Mouse (Mus musculus): ENCODE results near the gene Fam216b. TPM values are rescaled to one million over a fixed set of nuclear protein-coding genes. Genes with fewer than 3 reads are reported as not detected.

The Fam216b gene
- total and polyA plus RNA-seq, 3 experiments: not detected

GRCm38 (mm10) chr14:78060609-78060951 is 28.2 kb downstream of the Fam216b start:
- no peaks in the 10 kb centered on the region for H3K9me3 ChIP-seq (replicated peaks; ENCODE audit: insufficient read depth, low read length)
- H3K9ac ChIP-seq (ENCODE audit: control insufficient read depth, low read depth, low read length, poor library complexity, severe bottlenecking): no peak overlapping the region
- no peaks in the 10 kb centered on the region for H3K36me3 ChIP-seq (ENCODE audit: control insufficient read depth in 1 of 2, insufficient read depth in 2 of 2, low read length in 2 of 2)
- no peak for DNase-seq (ENCODE audit: low read depth, low spot score)
- no peak overlapping the region for H3K4me3 ChIP-seq (ENCODE audit: control insufficient read depth in 1 of 2, insufficient read depth in 1 of 2, low read depth in 2 of 2, low read length in 2 of 2)
- no peak for TF ChIP-seq MEF2A (IDR thresholded peaks at IDR 0.05; ENCODE audit: extremely low read depth, insufficient replicate concordance, low read depth, low read length, poor library complexity, severe bottlenecking)
- TF ChIP-seq SMC3 (IDR thresholded peaks at IDR 0.05; ENCODE audit: low read depth, low read length): no peak
- TF ChIP-seq ZNF384 (IDR thresholded peaks at IDR 0.05; ENCODE audit: low read depth, low read length): no peak
- no peaks in the 10 kb centered on the region for H3K27me3 ChIP-seq (ENCODE audit: control insufficient read depth in 1 of 2, insufficient read depth in 2 of 2, low read length in 2 of 2)
- no peaks in the 10 kb centered on the region for H3K4me1 ChIP-seq (ENCODE audit: control insufficient read depth in 1 of 2, insufficient read depth in 2 of 2, low read length in 2 of 2)
- no peak overlapping the region for H3K27ac ChIP-seq (ENCODE audit: control insufficient read depth, low read depth, low read length)
- no peaks in the 10 kb centered on the region for H3K79me2 ChIP-seq (ENCODE audit: control insufficient read depth, insufficient read depth, low read length, poor library complexity)

DNA sequence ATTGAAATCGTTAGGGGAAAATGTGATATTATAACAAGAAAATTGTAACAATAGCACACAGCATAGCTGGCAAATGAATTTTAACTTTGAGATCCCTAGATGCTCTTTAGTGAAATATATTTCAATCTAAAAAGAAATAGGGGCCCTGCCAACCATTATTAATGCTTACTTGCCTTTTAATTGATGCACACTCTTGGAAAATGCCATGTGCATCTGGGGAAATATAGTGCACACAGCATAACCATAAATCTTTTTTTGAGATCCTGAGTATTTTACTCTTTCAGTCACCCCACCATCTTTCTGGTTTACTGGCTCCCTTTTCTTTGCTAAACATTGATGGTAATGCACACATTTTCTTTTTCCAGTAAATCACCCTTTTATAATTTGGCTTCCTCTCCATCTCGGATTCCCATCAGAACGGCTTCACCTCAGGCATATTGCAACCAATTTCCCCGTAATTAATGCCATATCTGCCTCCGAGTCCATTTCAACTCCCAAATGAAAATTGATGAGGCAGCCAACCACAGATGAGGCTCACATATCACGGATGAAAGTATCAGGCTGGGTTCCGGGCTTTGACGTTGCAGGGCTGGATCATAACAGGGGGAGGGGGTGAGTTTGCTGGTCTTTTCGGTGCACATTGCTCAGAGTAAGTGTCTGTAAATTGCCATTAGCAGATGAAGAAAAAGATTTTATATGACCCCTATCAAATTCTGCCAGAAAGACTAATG is 28.8 kb downstream of the Fam216b start:
- Histone ChIP-seq H3K27me3 (ENCODE audit: control insufficient read depth in 1 of 2, insufficient read depth in 2 of 2, low read length in 2 of 2) (no peaks in the 10 kb centered on the region), H3K4me3 (ENCODE audit: control insufficient read depth in 1 of 2, insufficient read depth in 1 of 2, low read depth in 2 of 2, low read length in 2 of 2) (no peak overlapping the region), H3K9ac (ENCODE audit: control insufficient read depth, low read depth, low read length, poor library complexity, severe bottlenecking) (no peak overlapping the region), H3K4me1 (ENCODE audit: control insufficient read depth in 1 of 2, insufficient read depth in 2 of 2, low read length in 2 of 2) (no peaks in the 10 kb centered on the region), H3K9me3 (replicated peaks; ENCODE audit: insufficient read depth, low read length) (no peaks in the 10 kb centered on the region), H3K27ac (ENCODE audit: control insufficient read depth, low read depth, low read length) (no peak overlapping the region), H3K36me3 (ENCODE audit: control insufficient read depth in 1 of 2, insufficient read depth in 2 of 2, low read length in 2 of 2) (no peaks in the 10 kb centered on the region), H3K79me2 (ENCODE audit: control insufficient read depth, insufficient read depth, low read length, poor library complexity) (no peaks in the 10 kb centered on the region)
- TF ChIP-seq ELF1 (IDR thresholded peaks at IDR 0.05; ENCODE audit: low read depth, low read length): no peak
- TF ChIP-seq ETS1 (IDR thresholded peaks at IDR 0.05; ENCODE audit: low read depth, low read length): no peak
- TF ChIP-seq MXI1 (IDR thresholded peaks at IDR 0.05; ENCODE audit: low read depth, low read length): no peak
- no peak for TF ChIP-seq POLR2A (IDR thresholded peaks at IDR 0.05; ENCODE audit: control insufficient read depth in 1 of 2, insufficient read depth in 1 of 2, low read depth in 1 of 2, low read length in 2 of 2, poor library complexity in 1 of 2)
- no peak for TF ChIP-seq BHLHE40 (IDR thresholded peaks at IDR 0.05; ENCODE audit: borderline replicate concordance, low read depth, low read length)
- TF ChIP-seq POLR2AphosphoS2 (IDR thresholded peaks at IDR 0.05; ENCODE audit: low read length): no peak
- TF ChIP-seq MYB (IDR thresholded peaks at IDR 0.05; ENCODE audit: low read depth, low read length): no peak
- TF ChIP-seq UBTF (IDR thresholded peaks at IDR 0.05; ENCODE audit: borderline replicate concordance, insufficient read depth, low read depth, low read length): no peak
- TF ChIP-seq ZMIZ1 (IDR thresholded peaks at IDR 0.05; ENCODE audit: low read depth, low read length): no peak
- TF ChIP-seq MAX (IDR thresholded peaks at IDR 0.05; ENCODE audit: low read length): no peak
- no peak for TF ChIP-seq RAD21 (IDR thresholded peaks at IDR 0.05; ENCODE audit: low read depth, low read length)
- no peak for TF ChIP-seq E2F4 (IDR thresholded peaks at IDR 0.05; ENCODE audit: borderline replicate concordance, low read depth, low read length)
- TF ChIP-seq ZC3H11A (IDR thresholded peaks at IDR 0.05; ENCODE audit: low read depth, low read length): no peak
- TF ChIP-seq MYC (IDR thresholded peaks at IDR 0.05; ENCODE audit: low read depth, low read length): no peak
- no peak for TF ChIP-seq EP300 (IDR thresholded peaks at IDR 0.05; ENCODE audit: low read depth in 1 of 2, low read length in 2 of 2)
- TF ChIP-seq SMC3 (IDR thresholded peaks at IDR 0.05; ENCODE audit: low read depth, low read length): no peak
- no peak for DNase-seq (ENCODE audit: low read depth, low spot score)
